Comparison of ENCODE assay signal across 19 mouse cellular contexts in genomic region chr1:82475254-82475653, GRCm38 (mm10).
A peak's percentile ranks its signal among the peaks of the same experiment; 100 is the strongest.
DNase-seq lines count a peak whose midpoint lies in the region; ATAC-seq lines count a peak whose summit lies in the region.
"Had no signal": no experiment of that assay in that cellular context is flagged by ENCODE, and none has a peak within 500 bp of the region (broad histone marks: within the 10 kb centered on the region; RNA-seq: fewer than 3 reads in every experiment).

No protein-coding gene starts in this region.

- peaks cover 8% of the 10 kb centered on the region for H3K4me1 ChIP-seq in forebrain, embryonic 16.5 days (replicated peaks; ENCODE audit: control insufficient read depth, insufficient read depth, low read length)
- H3K4me1 ChIP-seq: embryonic facial prominence, embryonic 15.5 days; intestine, embryonic 15.5 days had no signal

- H3K9me3 ChIP-seq in forebrain, embryonic 16.5 days (ENCODE audit: control insufficient read depth, low read length): no peaks in the 10 kb centered on the region
- H3K9me3 ChIP-seq: embryonic facial prominence, embryonic 15.5 days; heart, embryonic 12.5 days; hindbrain, embryonic 10.5 days; intestine, embryonic 15.5 days had no signal

- H3K9ac ChIP-seq in forebrain, embryonic 16.5 days (replicated peaks; ENCODE audit: low read depth, low read length): no peak overlapping the region
- H3K9ac ChIP-seq: embryonic facial prominence, embryonic 15.5 days; heart, embryonic 12.5 days; hindbrain, embryonic 14.5 days; intestine, embryonic 15.5 days had no signal

- WGBS in forebrain, embryonic 16.5 days: 49% methylated on average over 5 of the region's 5 CpGs

- peak; percentile 24 for DNase-seq in heart, adult 11 months
- no peak for DNase-seq in heart, adult 9 months (ENCODE audit: low spot score in 2 of 2)
- DNase-seq in retina, postnatal 1 day: peak; percentile 5
- no peak for DNase-seq in retina, embryonic 14.5 days (ENCODE audit: low spot score)
- no peak for DNase-seq in right cerebral cortex, postnatal 10 days (ENCODE audit: low spot score in 2 of 2)
- DNase-seq: adrenal gland, adult 2 months; adrenal gland, postnatal 25 days; cerebellum, adult 8-10 months; cerebellum, postnatal 14 days; embryo, embryonic 11 days; gastrocnemius, postnatal 36 days; heart, adult 2 months had no signal

- no peak overlapping the region for H3K4me3 ChIP-seq in forebrain, embryonic 16.5 days (replicated peaks; ENCODE audit: low read length)
- H3K4me3 ChIP-seq: embryonic facial prominence, embryonic 15.5 days; erythroblast, embryonic 14.5 days; heart, adult 2 months; heart, embryonic 12.5 days; hindbrain, embryonic 10.5 days; intestine, embryonic 15.5 days had no signal

- no peak overlapping the region; the same call in 1 of the 2 replicates for H3K27ac ChIP-seq in forebrain, embryonic 16.5 days (ENCODE audit: low read length)
- H3K27ac ChIP-seq: embryonic facial prominence, embryonic 15.5 days; heart, adult 2 months; hindbrain, embryonic 14.5 days; intestine, embryonic 15.5 days had no signal

- no peaks in the 10 kb centered on the region for H3K36me3 ChIP-seq in forebrain, embryonic 16.5 days (ENCODE audit: control insufficient read depth, insufficient read depth)
- H3K36me3 ChIP-seq: embryonic facial prominence, embryonic 15.5 days; heart, embryonic 12.5 days; hindbrain, embryonic 10.5 days; intestine, embryonic 15.5 days had no signal

- H3K4me2 ChIP-seq in forebrain, embryonic 16.5 days (ENCODE audit: low read length): no peak overlapping the region
- H3K4me2 ChIP-seq: heart, embryonic 12.5 days; hindbrain, embryonic 14.5 days; intestine, embryonic 15.5 days had no signal

- peak; percentile 51 for ATAC-seq in forebrain, embryonic 16.5 days
- ATAC-seq: intestine, embryonic 15.5 days had no signal

- no peaks in the 10 kb centered on the region for H3K27me3 ChIP-seq in forebrain, embryonic 16.5 days (replicated peaks; ENCODE audit: control insufficient read depth, insufficient read depth, low read length)
- H3K27me3 ChIP-seq: embryonic facial prominence, embryonic 15.5 days; heart, embryonic 12.5 days; intestine, embryonic 15.5 days had no signal

Comparison
In these comparisons a context has a peak if more than half of its experiments do, and no peak if none do; other contexts are left out.
1. DNase-seq: peak in heart, adult 11 months (single experiment) and retina, postnatal 1 day (single experiment); none in heart, adult 9 months (0 of 2), retina, embryonic 14.5 days (single experiment) and right cerebral cortex, postnatal 10 days (0 of 2).